Comparison of ENCODE assay signal across 16 mouse cellular contexts in the genomic region with DNA sequence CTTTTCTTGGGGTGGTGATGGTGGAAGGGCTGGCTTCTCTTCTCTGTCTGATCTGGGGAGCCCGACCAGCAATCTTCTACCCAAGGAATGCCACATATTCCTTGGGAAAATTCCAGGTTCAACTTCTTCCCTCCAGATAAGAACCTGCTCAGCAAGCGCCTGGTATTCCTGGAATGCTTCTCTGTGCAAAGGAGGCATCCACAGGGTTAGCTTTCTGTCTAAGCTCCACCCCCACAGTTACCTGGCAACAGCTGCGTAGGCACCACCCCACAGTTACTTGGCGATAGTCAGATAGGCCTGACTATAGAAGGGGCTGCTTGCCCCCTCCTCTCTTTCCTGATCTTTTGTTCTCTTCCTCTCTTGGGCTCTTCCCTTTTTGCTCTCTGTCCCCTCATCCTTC. TPM values are rescaled to one million over a fixed set of nuclear protein-coding genes. Genes with fewer than 3 reads are reported as not detected.
DNase-seq lines count a peak whose midpoint lies in the region; ATAC-seq and TF ChIP-seq lines count a peak whose summit lies in the region.
"Had no signal": no experiment of that assay in that cellular context is flagged by ENCODE, and none has a peak within 500 bp of the region (broad histone marks: within the 10 kb centered on the region; RNA-seq: fewer than 3 reads in every experiment).

No protein-coding gene starts in this region.

- 0 out of 2 replicates have a peak, but pooled peaks have one; percentile 54 for ATAC-seq in limb, embryonic 13.5 days (ENCODE audit: low FRiP score, low read depth)
- peak; percentile 87 for ATAC-seq in lung, embryonic 15.5 days (ENCODE audit: borderline replicate concordance, extremely low read depth, low FRiP score, low TSS enrichment)
- peak; percentile 64 for ATAC-seq in stomach, postnatal 0 days (ENCODE audit: low FRiP score, low TSS enrichment)
- no peak for ATAC-seq in midbrain, embryonic 16.5 days

- TF ChIP-seq POLR2A in cerebellum, adult 2 months (IDR thresholded peaks at IDR 0.05; ENCODE audit: borderline replicate concordance, insufficient read depth, low read length) = no peak

- peak; percentile 27 for DNase-seq in heart, adult 11 months
- DNase-seq in heart, postnatal 4 days = no peak
- DNase-seq in limb, embryonic 10.5 days (ENCODE audit: low spot score) = no peak
- peak; percentile 68 for DNase-seq in stomach, postnatal 0 days (ENCODE audit: low spot score)
- DNase-seq in cerebellum, adult 2 months = no peak
- DNase-seq: adrenal gland, adult 2 months; cerebellum, postnatal 25 days; midbrain, embryonic 14.5 days; right cerebral cortex, adult 18-20 months; thymus, postnatal 36 days had no signal

- H3K27me3 ChIP-seq in limb, embryonic 13.5 days = 0 out of 2 replicates have a peak, but pooled peaks cover 4% of the 10 kb centered on the region
- peaks cover 14% of the 10 kb centered on the region for H3K27me3 ChIP-seq in limb, embryonic 10.5 days (ENCODE audit: low read depth, poor library complexity, severe bottlenecking)
- H3K27me3 ChIP-seq in lung, embryonic 15.5 days = no peaks in the 10 kb centered on the region
- H3K27me3 ChIP-seq in stomach, postnatal 0 days (ENCODE audit: control insufficient read depth, insufficient read depth, low read length) = no peaks in the 10 kb centered on the region
- H3K27me3 ChIP-seq in midbrain, embryonic 16.5 days (ENCODE audit: control insufficient read depth, insufficient read depth, low read depth, low read length) = peaks cover 6% of the 10 kb centered on the region; the same call in 1 of the 2 replicates
- no peaks in the 10 kb centered on the region for H3K27me3 ChIP-seq in cerebellum, adult 2 months (ENCODE audit: control insufficient read depth, insufficient read depth, low read length)

- H3K4me2 ChIP-seq in limb, embryonic 13.5 days (replicated peaks) = no peak overlapping the region
- H3K4me2 ChIP-seq in lung, embryonic 15.5 days = no peak overlapping the region
- H3K4me2 ChIP-seq in stomach, postnatal 0 days (replicated peaks; ENCODE audit: low read depth) = no peak overlapping the region
- H3K4me2 ChIP-seq in midbrain, embryonic 16.5 days (ENCODE audit: low read length) = no peak overlapping the region
- H3K4me2 ChIP-seq: liver, embryonic 11.5 days; neural tube, embryonic 13.5 days had no signal

- H3K27ac ChIP-seq in limb, embryonic 13.5 days = no peak overlapping the region
- no peak overlapping the region for H3K27ac ChIP-seq in limb, embryonic 10.5 days
- peak overlapping the region; percentile 59 for H3K27ac ChIP-seq in lung, embryonic 15.5 days
- no peak overlapping the region for H3K27ac ChIP-seq in stomach, postnatal 0 days (replicated peaks)
- no peak overlapping the region for H3K27ac ChIP-seq in midbrain, embryonic 16.5 days (ENCODE audit: low read length)
- H3K27ac ChIP-seq in cerebellum, adult 2 months (ENCODE audit: insufficient read depth, low read length) = no peak overlapping the region
- H3K27ac ChIP-seq: neural tube, embryonic 13.5 days had no signal

- TF ChIP-seq CTCF in stomach, postnatal 0 days (IDR thresholded peaks at IDR 0.05; ENCODE audit: low read depth) = no peak
- TF ChIP-seq CTCF in cerebellum, adult 2 months (IDR thresholded peaks at IDR 0.05; ENCODE audit: borderline replicate concordance, insufficient read depth, low read depth, low read length) = no peak

- peaks cover 5% of the 10 kb centered on the region; the same call in 1 of the 2 replicates for H3K36me3 ChIP-seq in limb, embryonic 13.5 days
- H3K36me3 ChIP-seq in limb, embryonic 10.5 days = peaks cover 5% of the 10 kb centered on the region
- peaks cover 4% of the 10 kb centered on the region; the same call in 1 of the 2 replicates for H3K36me3 ChIP-seq in lung, embryonic 15.5 days
- H3K36me3 ChIP-seq in stomach, postnatal 0 days (ENCODE audit: control insufficient read depth, insufficient read depth, low read length) = no peaks in the 10 kb centered on the region
- no peaks in the 10 kb centered on the region for H3K36me3 ChIP-seq in midbrain, embryonic 16.5 days (ENCODE audit: control insufficient read depth, insufficient read depth, low read length)

- no peak for TF ChIP-seq EP300 in stomach, postnatal 0 days (optimal IDR thresholded peaks at IDR 0.05)

- no peak overlapping the region for H3K4me3 ChIP-seq in limb, embryonic 13.5 days
- no peak overlapping the region for H3K4me3 ChIP-seq in limb, embryonic 10.5 days
- no peak overlapping the region for H3K4me3 ChIP-seq in lung, embryonic 15.5 days
- H3K4me3 ChIP-seq in stomach, postnatal 0 days (ENCODE audit: low read depth, low read length) = no peak overlapping the region
- H3K4me3 ChIP-seq in midbrain, embryonic 16.5 days (ENCODE audit: low read depth, low read length) = no peak overlapping the region
- no peak overlapping the region for H3K4me3 ChIP-seq in cerebellum, adult 2 months (replicated peaks; ENCODE audit: insufficient read depth, low read depth, low read length)
- H3K4me3 ChIP-seq: neural tube, embryonic 13.5 days had no signal

- H3K4me1 ChIP-seq in limb, embryonic 13.5 days = peaks cover 12% of the 10 kb centered on the region
- peaks cover 7% of the 10 kb centered on the region for H3K4me1 ChIP-seq in limb, embryonic 10.5 days
- peaks cover 14% of the 10 kb centered on the region; the same call in 1 of the 2 replicates for H3K4me1 ChIP-seq in lung, embryonic 15.5 days
- no peaks in the 10 kb centered on the region; the same call in 1 of the 2 replicates for H3K4me1 ChIP-seq in stomach, postnatal 0 days (replicated peaks; ENCODE audit: control insufficient read depth, insufficient read depth)
- peaks cover 15% of the 10 kb centered on the region for H3K4me1 ChIP-seq in midbrain, embryonic 16.5 days (ENCODE audit: control insufficient read depth, insufficient read depth, low read length)
- H3K4me1 ChIP-seq in cerebellum, adult 2 months (ENCODE audit: control insufficient read depth, insufficient read depth, low read length) = peaks cover 4% of the 10 kb centered on the region

- WGBS in limb, embryonic 13.5 days = 11% methylated on average over 4 of the region's 4 CpGs
- 23% methylated on average over 4 of the region's 4 CpGs for WGBS in limb, embryonic 10.5 days
- 10% methylated on average over 4 of the region's 4 CpGs for WGBS in lung, embryonic 15.5 days
- 6% methylated on average over 4 of the region's 4 CpGs for WGBS in stomach, postnatal 0 days
- WGBS in midbrain, embryonic 16.5 days = 4% methylated on average over 4 of the region's 4 CpGs
- 13% methylated on average over 4 of the region's 4 CpGs for WGBS in cerebellum, adult 2 months

- no peaks in the 10 kb centered on the region for H3K9me3 ChIP-seq in limb, embryonic 13.5 days
- no peaks in the 10 kb centered on the region for H3K9me3 ChIP-seq in limb, embryonic 10.5 days (replicated peaks)
- H3K9me3 ChIP-seq in lung, embryonic 15.5 days = no peaks in the 10 kb centered on the region
- no peaks in the 10 kb centered on the region for H3K9me3 ChIP-seq in stomach, postnatal 0 days (ENCODE audit: control insufficient read depth, low read length)
- no peaks in the 10 kb centered on the region for H3K9me3 ChIP-seq in midbrain, embryonic 16.5 days (replicated peaks; ENCODE audit: control insufficient read depth, low read length, poor library complexity, severe bottlenecking)
- H3K9me3 ChIP-seq: neural tube, embryonic 13.5 days had no signal

- no peak overlapping the region for H3K9ac ChIP-seq in limb, embryonic 13.5 days
- H3K9ac ChIP-seq in lung, embryonic 15.5 days = no peak overlapping the region
- no peak overlapping the region for H3K9ac ChIP-seq in stomach, postnatal 0 days (ENCODE audit: low read length)
- no peak overlapping the region for H3K9ac ChIP-seq in midbrain, embryonic 16.5 days (ENCODE audit: low read depth, low read length)
- H3K9ac ChIP-seq: neural tube, embryonic 13.5 days had no signal

RNA-seq across cellular contexts. Expression of a gene that starts 2.8 kb away (rescaled TPM):
- 10 to 100 TPM; 17.7 to 19.1 TPM for total RNA-seq in heart, postnatal 4 days (2021)
- polyA plus RNA-seq in limb, embryonic 13.5 days (2015; fragmentation: Nextera tagmentation; extraction: Ambion mirVana) = 37.8 and 37.9 TPM in 2 replicates
- polyA plus RNA-seq in limb, embryonic 10.5 days (2016; fragmentation: Nextera tagmentation; extraction: Ambion mirVana) = 26.1 and 29.9 TPM in 2 replicates
- 31.3 and 33.8 TPM in 2 replicates for polyA plus RNA-seq in lung, embryonic 15.5 days (2015; fragmentation: Nextera tagmentation; extraction: Ambion mirVana)
- polyA plus RNA-seq in stomach, postnatal 0 days (2015; fragmentation: Nextera tagmentation; extraction: Ambion mirVana) = 16.5 and 17.3 TPM in 2 replicates
- polyA plus RNA-seq in midbrain, embryonic 16.5 days (2015; fragmentation: Nextera tagmentation; extraction: Ambion mirVana) = 21.5 and 23.4 TPM in 2 replicates
- polyA plus RNA-seq in cerebellum, adult 2 months (2012; rRNA removed) = 69.3 and 71.9 TPM in 2 replicates

RNA-seq across cellular contexts. Expression of a gene that starts 12.0 kb away (rescaled TPM):
- under 1 TPM; 0.47 to 0.91 TPM for total RNA-seq in heart, postnatal 4 days (2021)
- 2.9 and 3.1 TPM in 2 replicates for polyA plus RNA-seq in limb, embryonic 13.5 days (2015; fragmentation: Nextera tagmentation; extraction: Ambion mirVana)
- polyA plus RNA-seq in limb, embryonic 10.5 days (2016; fragmentation: Nextera tagmentation; extraction: Ambion mirVana) = 2.0 and 2.4 TPM in 2 replicates
- 3.1 and 3.8 TPM in 2 replicates for polyA plus RNA-seq in lung, embryonic 15.5 days (2015; fragmentation: Nextera tagmentation; extraction: Ambion mirVana)
- 2.4 and 2.7 TPM in 2 replicates for polyA plus RNA-seq in stomach, postnatal 0 days (2015; fragmentation: Nextera tagmentation; extraction: Ambion mirVana)
- polyA plus RNA-seq in midbrain, embryonic 16.5 days (2015; fragmentation: Nextera tagmentation; extraction: Ambion mirVana) = 3.8 and 4.5 TPM in 2 replicates
- 0.44 and 0.54 TPM in 2 replicates for polyA plus RNA-seq in cerebellum, adult 2 months (2012; rRNA removed)

RNA-seq across cellular contexts. Expression of a gene that starts 15.5 kb away (rescaled TPM):
- under 1 TPM; 0.61 to 0.71 TPM for total RNA-seq in heart, postnatal 4 days (2021)
- polyA plus RNA-seq in limb, embryonic 13.5 days (2015; fragmentation: Nextera tagmentation; extraction: Ambion mirVana) = 3.5 and 3.7 TPM in 2 replicates
- polyA plus RNA-seq in limb, embryonic 10.5 days (2016; fragmentation: Nextera tagmentation; extraction: Ambion mirVana) = 4.9 and 5.1 TPM in 2 replicates
- 2.8 and 3.0 TPM in 2 replicates for polyA plus RNA-seq in lung, embryonic 15.5 days (2015; fragmentation: Nextera tagmentation; extraction: Ambion mirVana)
- polyA plus RNA-seq in stomach, postnatal 0 days (2015; fragmentation: Nextera tagmentation; extraction: Ambion mirVana) = 0.75 and 0.90 TPM in 2 replicates
- polyA plus RNA-seq in midbrain, embryonic 16.5 days (2015; fragmentation: Nextera tagmentation; extraction: Ambion mirVana) = 4.6 and 4.8 TPM in 2 replicates
- polyA plus RNA-seq in cerebellum, adult 2 months (2012; rRNA removed) = 2.6 and 2.7 TPM in 2 replicates

RNA-seq across cellular contexts. Expression of a gene that starts 22.4 kb away (rescaled TPM):
- total RNA-seq in heart, postnatal 4 days (2021) = 1 to 10 TPM; 1.1 to 1.4 TPM
- 4.0 and 4.9 TPM in 2 replicates for polyA plus RNA-seq in limb, embryonic 13.5 days (2015; fragmentation: Nextera tagmentation; extraction: Ambion mirVana)
- 2.5 and 3.3 TPM in 2 replicates for polyA plus RNA-seq in limb, embryonic 10.5 days (2016; fragmentation: Nextera tagmentation; extraction: Ambion mirVana)
- polyA plus RNA-seq in lung, embryonic 15.5 days (2015; fragmentation: Nextera tagmentation; extraction: Ambion mirVana) = 3.4 TPM in 2 replicates
- 1.7 and 2.4 TPM in 2 replicates for polyA plus RNA-seq in stomach, postnatal 0 days (2015; fragmentation: Nextera tagmentation; extraction: Ambion mirVana)
- polyA plus RNA-seq in midbrain, embryonic 16.5 days (2015; fragmentation: Nextera tagmentation; extraction: Ambion mirVana) = 12.0 and 13.2 TPM in 2 replicates
- 3.6 and 4.2 TPM in 2 replicates for polyA plus RNA-seq in cerebellum, adult 2 months (2012; rRNA removed)

RNA-seq across cellular contexts. Expression of a gene that starts 22.9 kb away (rescaled TPM):
- total RNA-seq in heart, postnatal 4 days (2021) = not detected
- polyA plus RNA-seq in limb, embryonic 13.5 days (2015; fragmentation: Nextera tagmentation; extraction: Ambion mirVana) = not detected in 2 replicates
- polyA plus RNA-seq in limb, embryonic 10.5 days (2016; fragmentation: Nextera tagmentation; extraction: Ambion mirVana) = not detected in 2 replicates
- polyA plus RNA-seq in lung, embryonic 15.5 days (2015; fragmentation: Nextera tagmentation; extraction: Ambion mirVana) = not detected in 2 replicates
- not detected in 2 replicates for polyA plus RNA-seq in stomach, postnatal 0 days (2015; fragmentation: Nextera tagmentation; extraction: Ambion mirVana)
- polyA plus RNA-seq in midbrain, embryonic 16.5 days (2015; fragmentation: Nextera tagmentation; extraction: Ambion mirVana) = not detected in 2 replicates
- not detected in 2 replicates for polyA plus RNA-seq in cerebellum, adult 2 months (2012; rRNA removed)
- total RNA-seq: adrenal gland, adult 2 months had no signal
- polyA plus RNA-seq: heart, embryonic 14.5 days; liver, embryonic 11.5 days; midbrain, embryonic 14.5 days; neural tube, embryonic 13.5 days had no signal

Comparison
In these comparisons a context has a peak if more than half of its experiments do, and no peak if none do; other contexts are left out.
1. DNase-seq: peak in heart, adult 11 months (single experiment) and stomach, postnatal 0 days (single experiment); none in heart, postnatal 4 days (single experiment), limb, embryonic 10.5 days (single experiment) and cerebellum, adult 2 months (0 of 2).